Mouse (Mus musculus) forebrain, postnatal 0 days (tissue): Measurements from ENCODE around the gene Cr2. TPM values are rescaled to one million over a fixed set of nuclear protein-coding genes. Genes with fewer than 3 reads are reported as not detected.

Experiments
- ATAC-seq: fragments of 200-750 bp; cut with Nextera tagmentation; 2 replicates; pipeline ENCODE4 v1.8.0; 2017; ENCODE audit warnings: mild to moderate bottlenecking, moderate library complexity
- DNase-seq: peaks from one replicate; pipeline ENCODE4 v3.0.0-alpha.2; 2015
- H3K27ac ChIP-seq: fragments of 300-500 bp; sonication (generic); 2 replicates; pipeline ENCODE4 v1.5.1; 2014; ENCODE audit warnings: low read depth, mild to moderate bottlenecking, antibody characterized with exemption, low read length, moderate library complexity, mixed read lengths
- H3K27me3 ChIP-seq: fragments of 300-500 bp; sonication (generic); 2 replicates; pipeline ENCODE4 v1.6.1; 2014; ENCODE audit warnings: mild to moderate bottlenecking, low read length, mixed read lengths; ENCODE audit not compliant: insufficient read depth
- H3K36me3 ChIP-seq: fragments of 300-500 bp; sonication (generic); 2 replicates; pipeline ENCODE4 v1.6.1; 2014; ENCODE audit warnings: mild to moderate bottlenecking, moderate library complexity; ENCODE audit not compliant: insufficient read depth
- H3K4me1 ChIP-seq: fragments of 300-500 bp; sonication (generic); 2 replicates; pipeline ENCODE4 v1.6.1; 2014; ENCODE audit warnings: antibody characterized with exemption; ENCODE audit not compliant: insufficient read depth
- H3K4me2 ChIP-seq: fragments of 300-500 bp; sonication (generic); 2 replicates; pipeline ENCODE4 v1.6.1; 2014; ENCODE audit warnings: low read depth, mild to moderate bottlenecking, moderate library complexity
- H3K4me3 ChIP-seq: fragments of 300-500 bp; sonication (generic); 2 replicates; pipeline ENCODE4 v1.5.1; 2014; ENCODE audit warnings: low read depth, low read length, mixed read lengths
- H3K9ac ChIP-seq: fragments of 300-500 bp; sonication (generic); 2 replicates; pipeline ENCODE4 v1.6.1; 2014; ENCODE audit warnings: mild to moderate bottlenecking
- H3K9me3 ChIP-seq: fragments of 300-500 bp; sonication (generic); 2 replicates; pipeline ENCODE4 v1.6.1; 2016; ENCODE audit warnings: low read length
- CTCF ChIP-seq: sonication (generic); IDR thresholded peaks from 2 replicates; pipeline ENCODE4 v1.5.1; 2016; ENCODE audit warnings: antibody characterized with exemption, control low read depth, low read depth
- WGBS: fragments of 180-500 bp; shearing (Covaris S2); extraction: QIAGEN DNeasy Blood & Tissue Kit; methylation state at CpG from one replicate; pipeline ENCODE4 v1.1.7; 2014; 5-methylcytosine and 5-hydroxymethylcytosine counted together
- polyA plus RNA-seq: library from polyadenylated mRNA; unstranded; fragments of >200 nt; fragmentation: Nextera tagmentation; extraction: Ambion mirVana; gene quantifications from 2 replicates; pipeline ENCODE4 v1.2.1, GENCODE M21; 2015
- total RNA-seq: library from RNA; depleted of rRNA; stranded (reverse); fragments of >200 nt; gene quantifications from 2 replicates; pipeline ENCODE4 v1.2.3, GENCODE M21; 2014

Gene Cr2
- total and polyA plus RNA-seq, 2 experiments from 2014 or later = 1.5 to 4.2 TPM

GRCm38 (mm10) chr1:195130953-195131674 is 45.4 kb downstream of the Cr2 start, which contains the start of gene Cr1l:
Cr1l (minus strand) TSS chr1:195131586.
- ATAC-seq (peak; percentile 99), DNase-seq (peak; percentile 93)
- Histone ChIP-seq H3K4me2 (peak within 1 kb of the TSS; percentile 52), H3K27ac (peak within 1 kb of the TSS; percentile 95), H3K9ac (peak within 1 kb of the TSS; percentile 83), H3K36me3 (no peaks in the 10 kb centered on the region), H3K4me1 (0 out of 2 replicates have a peak, but pooled peaks cover 6% of the 10 kb centered on the region), H3K27me3 (no peaks in the 10 kb centered on the region), H3K4me3 (peak within 1 kb of the TSS; percentile 55), H3K9me3 (no peaks in the 10 kb centered on the region)
- peak; percentile 85 for TF ChIP-seq CTCF
- WGBS = under 1% methylated on average over 31 of the region's 31 CpGs

GRCm38 (mm10) chr1:195130479-195130878 is 46.0 kb downstream of the Cr2 start:
- Histone ChIP-seq H3K36me3 (no peaks in the 10 kb centered on the region), H3K27me3 (no peaks in the 10 kb centered on the region), H3K4me3 (peak overlapping the region; percentile 55), H3K27ac (peak overlapping the region; percentile 95), H3K9me3 (no peaks in the 10 kb centered on the region), H3K4me1 (0 out of 2 replicates have a peak, but pooled peaks cover 6% of the 10 kb centered on the region), H3K4me2 (peak overlapping the region; percentile 52), H3K9ac (peak overlapping the region; percentile 83)
- no peak for DNase-seq
- 4% methylated on average over 2 of the region's 2 CpGs for WGBS
- TF ChIP-seq CTCF = no peak
- ATAC-seq = peak; percentile 16; the same call in 1 of the 2 replicates

- Histone ChIP-seq H3K27ac (no peak overlapping the region), H3K27me3 (no peaks in the 10 kb centered on the region), H3K4me1 (0 out of 2 replicates have a peak, but pooled peaks cover 6% of the 10 kb centered on the region), H3K4me2 (peak overlapping the region; percentile 9; the same call in 1 of the 2 replicates), H3K4me3 (no peak overlapping the region), H3K36me3 (0 out of 2 replicates have a peak, but pooled peaks cover 3% of the 10 kb centered on the region), H3K9ac (no peak overlapping the region), H3K9me3 (no peaks in the 10 kb centered on the region)
- no peak for ATAC-seq
- DNase-seq = no peak
- 84% methylated on average over 1 of the region's 1 CpGs for WGBS
- no peak for TF ChIP-seq CTCF
These were observed 46.6 kb downstream of the Cr2 start for GRCm38 (mm10) chr1:195129867-195130266.

- Histone ChIP-seq H3K9me3 (no peaks in the 10 kb centered on the region), H3K9ac (no peak overlapping the region), H3K4me2 (no peak overlapping the region), H3K27me3 (no peaks in the 10 kb centered on the region), H3K36me3 (peaks cover 47% of the 10 kb centered on the region), H3K27ac (no peak overlapping the region), H3K4me1 (no peaks in the 10 kb centered on the region), H3K4me3 (no peak overlapping the region)
- no peak for DNase-seq
- WGBS = 92% methylated on average over 1 of the region's 1 CpGs
- no peak for TF ChIP-seq CTCF
- no peak for ATAC-seq
These were observed 62.1 kb downstream of the Cr2 start for GRCm38 (mm10) chr1:195114414-195114813.

- H3K27me3 ChIP-seq = no peaks in the 10 kb centered on the region
- no peak overlapping the region for H3K27ac ChIP-seq
- H3K36me3 ChIP-seq = peaks cover 47% of the 10 kb centered on the region
- no peak for DNase-seq
- ATAC-seq = no peak
- no peaks in the 10 kb centered on the region for H3K4me1 ChIP-seq
- 88% methylated on average over 4 of the region's 4 CpGs for WGBS
- H3K9me3 ChIP-seq = no peaks in the 10 kb centered on the region
- no peak overlapping the region for H3K4me2 ChIP-seq
- H3K4me3 ChIP-seq = no peak overlapping the region
- TF ChIP-seq CTCF = no peak
- H3K9ac ChIP-seq = no peak overlapping the region
These were observed 62.9 kb downstream of the Cr2 start for GRCm38 (mm10) chr1:195113621-195114020.

GRCm38 (mm10) chr1:195100693-195101092 is 75.8 kb downstream of the Cr2 start:
- DNase-seq (no peak), ATAC-seq (no peak)
- no peaks in the 10 kb centered on the region for H3K9me3 ChIP-seq
- no peaks in the 10 kb centered on the region for H3K4me1 ChIP-seq
- H3K27ac ChIP-seq = no peak overlapping the region
- whole genome bisulfite sequencing = 92% methylated on average over 4 of the region's 4 CpGs
- H3K4me2 ChIP-seq = no peak overlapping the region
- H3K4me3 ChIP-seq = no peak overlapping the region
- no peak for TF ChIP-seq CTCF
- H3K36me3 ChIP-seq = peaks cover 27% of the 10 kb centered on the region
- no peaks in the 10 kb centered on the region for H3K27me3 ChIP-seq
- no peak overlapping the region for H3K9ac ChIP-seq

GRCm38 (mm10) chr1:195098004-195098403 is 78.5 kb downstream of the Cr2 start:
- WGBS = 97% methylated on average over 1 of the region's 1 CpGs
- Histone ChIP-seq H3K9ac (no peak overlapping the region), H3K36me3 (peaks cover 13% of the 10 kb centered on the region), H3K4me1 (no peaks in the 10 kb centered on the region), H3K4me2 (no peak overlapping the region), H3K9me3 (no peaks in the 10 kb centered on the region), H3K27me3 (no peaks in the 10 kb centered on the region), H3K4me3 (no peak overlapping the region), H3K27ac (no peak overlapping the region)
- ATAC-seq = no peak
- no peak for DNase-seq
- TF ChIP-seq CTCF = no peak
